Mouse (Mus musculus) c-Kit-negative CD71-positive TER-119-positive erythroid progenitor cells, embryonic 14.5 days (primary cell): ENCODE results near the gene Slc26a3.

Source experiments
- DNase-seq: peaks from one replicate; pipeline ENCODE4 v3.0.0-alpha.2; 2013; ENCODE audit warnings: low read depth, low spot score

Slc26a3 gene

GRCm38 (mm10) chr12:31390571-31390970 lies at the start of gene Slc26a3:
Gene Slc26a3 (plus strand): TSS chr12:31390871.
- no peak for DNase-seq

- peak; percentile 11 for DNase-seq
These were observed 40.3 kb upstream of the Slc26a3 start for GRCm38 (mm10) chr12:31350191-31350943.

GRCm38 (mm10) chr12:31350944-31351928 lies 39.4 kb upstream of the Slc26a3 start, which contains the start of gene Dld:
Gene Dld (minus strand): TSS chr12:31351453.
- peak; percentile 90 for DNase-seq

GRCm38 (mm10) chr12:31366428-31366827 lies 24.2 kb upstream of the Slc26a3 start:
- no peak for DNase-seq

- no peak for DNase-seq
These were observed 22.9 kb upstream of the Slc26a3 start for GRCm38 (mm10) chr12:31367721-31368120.

GRCm38 (mm10) chr12:31369118-31369517 lies 21.6 kb upstream of the Slc26a3 start:
- DNase-seq, result no peak

GRCm38 (mm10) chr12:31369656-31370055 lies 21.0 kb upstream of the Slc26a3 start:
- no peak for DNase-seq

- peak; percentile 41 for DNase-seq
These were observed 15.9 kb upstream of the Slc26a3 start for GRCm38 (mm10) chr12:31374603-31375282.

- no peak for DNase-seq
These were observed 15.4 kb upstream of the Slc26a3 start for GRCm38 (mm10) chr12:31375283-31375615.

GRCm38 (mm10) chr12:31376326-31376950 lies 14.2 kb upstream of the Slc26a3 start:
- no peak for DNase-seq

GRCm38 (mm10) chr12:31377241-31377640 lies 13.4 kb upstream of the Slc26a3 start:
- no peak for DNase-seq

- DNase-seq, result no peak
These were observed 9.8 kb upstream of the Slc26a3 start for GRCm38 (mm10) chr12:31380878-31381277.

GRCm38 (mm10) chr12:31382451-31382850 lies 8.2 kb upstream of the Slc26a3 start:
- no peak for DNase-seq

GRCm38 (mm10) chr12:31387303-31387702 lies 3.4 kb upstream of the Slc26a3 start:
- no peak for DNase-seq

GRCm38 (mm10) chr12:31391696-31392095 lies 1.0 kb downstream of the Slc26a3 start:
- no peak for DNase-seq

GRCm38 (mm10) chr12:31395895-31396294 lies 5.2 kb downstream of the Slc26a3 start:
- no peak for DNase-seq

- DNase-seq, result no peak
These were observed 7.0 kb downstream of the Slc26a3 start for GRCm38 (mm10) chr12:31397709-31398108.

GRCm38 (mm10) chr12:31400821-31401220 lies 10.2 kb downstream of the Slc26a3 start:
- no peak for DNase-seq

GRCm38 (mm10) chr12:31401930-31402329 lies 11.3 kb downstream of the Slc26a3 start:
- DNase-seq, result no peak

- no peak for DNase-seq
These were observed 14.0 kb downstream of the Slc26a3 start for GRCm38 (mm10) chr12:31404575-31405240.

- DNase-seq, result no peak
These were observed 25.3 kb downstream of the Slc26a3 start for GRCm38 (mm10) chr12:31415971-31416370.
